Mouse (Mus musculus) CH12.LX (cell line): ENCODE results near the gene Clec4a4. TPM values are rescaled to one million over a fixed set of nuclear protein-coding genes. Genes with fewer than 3 reads are reported as not detected.

Experiments
- DNase-seq: peaks from one replicate; pipeline ENCODE4 v3.0.0-alpha.2; 2013; ENCODE audit errors: extremely low read depth
- H3K27ac ChIP-seq: 2 replicates; pipeline ENCODE4 v1.5.1; 2012; ENCODE audit warnings: low read depth, mild to moderate bottlenecking, control low read depth, moderate library complexity; ENCODE audit not compliant: insufficient read depth
- H3K27me3 ChIP-seq: replicated peaks from 2 replicates; pipeline ENCODE3; 2012; ENCODE audit warnings: inconsistent platforms
- H3K36me3 ChIP-seq, 2 experiments: replicated peaks in 1 of 2; 2 replicates each; pipeline versions ENCODE3 to v1.6.1; 2012; ENCODE audit warnings: inconsistent platforms in 1 of 2, low read length in 1 of 2, mild to moderate bottlenecking in 1 of 2, mixed read lengths in 1 of 2, moderate library complexity in 1 of 2; ENCODE audit not compliant: control insufficient read depth in 1 of 2, insufficient read depth in 1 of 2
- H3K4me1 ChIP-seq, 2 experiments: 2 replicates each; pipeline ENCODE4 v1.6.1; 2012; ENCODE audit warnings: inconsistent platforms in 1 of 2, moderate library complexity in 1 of 2; ENCODE audit not compliant: insufficient read depth in 2 of 2, control insufficient read depth in 1 of 2
- H3K4me2 ChIP-seq: 2 replicates; pipeline ENCODE4 v1.6.1; 2012; ENCODE audit warnings: low read depth, mild to moderate bottlenecking, control low read depth; ENCODE audit not compliant: poor library complexity, insufficient read depth, severe bottlenecking
- H3K4me3 ChIP-seq, 3 experiments: fragments of 150-350 bp in 1 of 3; sonication (generic) in 1 of 3; replicated peaks in 1 of 3; 2 replicates each; pipeline versions ENCODE3 to v1.5.1; 2011 to 2012; ENCODE audit warnings: low read depth in 2 of 3, low read length in 2 of 3, mild to moderate bottlenecking in 2 of 3, moderate library complexity in 2 of 3, control low read depth in 1 of 3, improper control_type of control experiment in 1 of 3, inconsistent platforms in 1 of 3, mixed read lengths in 1 of 3; ENCODE audit not compliant: poor library complexity in 1 of 3
- H3K79me2 ChIP-seq: replicated peaks from 2 replicates; pipeline ENCODE4 v1.6.1; 2012; ENCODE audit warnings: mild to moderate bottlenecking, moderate library complexity; ENCODE audit not compliant: control insufficient read depth, poor library complexity, insufficient read depth, severe bottlenecking; ENCODE audit errors: extremely low read depth
- H3K9ac ChIP-seq: 2 replicates; pipeline ENCODE4 v1.6.1; 2012; ENCODE audit warnings: low read depth, mild to moderate bottlenecking, control low read depth, moderate library complexity; ENCODE audit not compliant: insufficient read depth
- H3K9me3 ChIP-seq: replicated peaks from 2 replicates; pipeline ENCODE3; 2012; ENCODE audit warnings: low read length, inconsistent platforms, mixed read lengths
- BHLHE40 ChIP-seq: IDR thresholded peaks from 2 replicates; pipeline ENCODE4 v1.6.1; 2011; ENCODE audit warnings: mild to moderate bottlenecking, low read depth, low read length, improper control_type of control experiment
- E2F4 ChIP-seq: IDR thresholded peaks from 2 replicates; pipeline ENCODE4 v1.6.1; 2011; ENCODE audit warnings: low read depth, low read length, improper control_type of control experiment; ENCODE audit not compliant: insufficient replicate concordance
- ELF1 ChIP-seq: IDR thresholded peaks from 2 replicates; pipeline ENCODE4 v1.6.1; 2014; ENCODE audit warnings: low read depth, mild to moderate bottlenecking, inconsistent platforms, low read length, improper control_type of control experiment
- ETS1 ChIP-seq: conservative IDR thresholded peaks from 2 replicates; pipeline ENCODE4 v1.6.1; 2012; ENCODE audit warnings: low read depth, mild to moderate bottlenecking, inconsistent platforms, low read length, improper control_type of control experiment, moderate library complexity
- JUND ChIP-seq: conservative IDR thresholded peaks from 2 replicates; pipeline ENCODE4 v1.6.1; 2011; ENCODE audit warnings: low read depth, low read length, improper control_type of control experiment
- KAT2A ChIP-seq: IDR thresholded peaks from 2 replicates; pipeline ENCODE4 v1.6.1; 2012; ENCODE audit warnings: low read length, improper control_type of control experiment, inconsistent platforms; ENCODE audit not compliant: insufficient replicate concordance
- MAX ChIP-seq: IDR thresholded peaks from 2 replicates; pipeline ENCODE4 v1.6.1; 2011; ENCODE audit warnings: low read length, improper control_type of control experiment
- MAZ ChIP-seq: IDR thresholded peaks from 2 replicates; pipeline ENCODE4 v1.6.1; 2012; ENCODE audit warnings: low read depth, mild to moderate bottlenecking, inconsistent platforms, low read length, improper control_type of control experiment, moderate library complexity
- NELFE ChIP-seq: IDR thresholded peaks from 2 replicates; pipeline ENCODE4 v1.6.1; 2011; ENCODE audit warnings: low read depth, low read length, improper control_type of control experiment
- RAD21 ChIP-seq: IDR thresholded peaks from 2 replicates; pipeline ENCODE4 v1.6.1; 2011; ENCODE audit warnings: low read depth, mild to moderate bottlenecking, low read length, improper control_type of control experiment, moderate library complexity
- TCF12 ChIP-seq: IDR thresholded peaks from 2 replicates; pipeline ENCODE4 v1.6.1; 2014; ENCODE audit warnings: low read depth, mild to moderate bottlenecking, inconsistent platforms, low read length, improper control_type of control experiment
- UBTF ChIP-seq: IDR thresholded peaks from 2 replicates; pipeline ENCODE4 v1.6.1; 2012; ENCODE audit warnings: low read depth, mild to moderate bottlenecking, inconsistent platforms, low read length, improper control_type of control experiment, moderate library complexity
- ZMIZ1 ChIP-seq: IDR thresholded peaks from 2 replicates; pipeline ENCODE4 v1.6.1; 2012; ENCODE audit warnings: low read depth, mild to moderate bottlenecking, inconsistent platforms, low read length, improper control_type of control experiment
- dilution Hi-C: fragments of 300-500 bp; cut with MboI; formaldehyde crosslinking; loops from 2 replicates; pipeline ENCODE4 v1.14.3; 2020; ENCODE audit warnings: low sequenced_read_pairs; ENCODE audit not compliant: extremely low pct_unique_long_range_greater_than_20kb, extremely low pct_ligation_motif_present
- in situ Hi-C: fragments of 300-500 bp; cut with MboI; formaldehyde crosslinking; loops from 3 replicates; pipeline ENCODE4 v1.14.3; 2019; ENCODE audit warnings: low sequenced_read_pairs, low pct_ligation_motif_present, low pct_unique_long_range_greater_than_20kb, mixed read lengths
- polyA plus RNA-seq: library from polyadenylated mRNA; unstranded; fragments of >175 nt; gene quantifications from 2 replicates; pipeline ENCODE4 v1.2.1, GENCODE M21; 2012; ENCODE audit warnings: low read depth; ENCODE audit not compliant: insufficient read length
- total RNA-seq, 2 experiments: library from RNA; depleted of rRNA; stranded (reverse); fragments of 300-350 nt in 1 of 2; fragments of >200 nt in 1 of 2; gene quantifications; 2 replicates each; pipeline ENCODE4 v1.2.3; 2012 to 2014

Clec4a4 gene
- total RNA-seq (2012; rRNA removed) = not detected in 2 replicates
- total RNA-seq (2014; rRNA removed) = not detected in 2 replicates
- polyA plus RNA-seq = not detected in 2 replicates

GRCm38 (mm10) chr6:122989876-122990437 is at the start of gene Clec4a4:
Gene Clec4a4 (plus strand): TSS chr6:122990367.
- Histone ChIP-seq H3K79me2 (no peaks in the 10 kb centered on the region), H3K9me3 (no peaks in the 10 kb centered on the region), H3K4me3 (no peak within 1 kb of the TSS), H3K27me3 (peaks cover 4% of the 10 kb centered on the region), H3K36me3 (no peaks in the 10 kb centered on the region), H3K27ac (no peak within 1 kb of the TSS), H3K4me2 (no peak within 1 kb of the TSS), H3K9ac (no peak within 1 kb of the TSS), H3K4me1 (no peaks in the 10 kb centered on the region)
- no peak for TF ChIP-seq E2F4
- TF ChIP-seq RAD21 = no peak
- TF ChIP-seq ELF1 = no peak
- no peak for TF ChIP-seq UBTF
- no peak for TF ChIP-seq BHLHE40
- TF ChIP-seq ETS1 = no peak
- TF ChIP-seq MAX = no peak
- no peak for TF ChIP-seq MAZ
- no peak for TF ChIP-seq NELFE
- TF ChIP-seq JUND = no peak
- TF ChIP-seq KAT2A = no peak
- TF ChIP-seq TCF12 = no peak
- in situ Hi-C loops (no loop called here), dilution Hi-C loops (no loop called here)
- no peak for DNase-seq

DNA sequence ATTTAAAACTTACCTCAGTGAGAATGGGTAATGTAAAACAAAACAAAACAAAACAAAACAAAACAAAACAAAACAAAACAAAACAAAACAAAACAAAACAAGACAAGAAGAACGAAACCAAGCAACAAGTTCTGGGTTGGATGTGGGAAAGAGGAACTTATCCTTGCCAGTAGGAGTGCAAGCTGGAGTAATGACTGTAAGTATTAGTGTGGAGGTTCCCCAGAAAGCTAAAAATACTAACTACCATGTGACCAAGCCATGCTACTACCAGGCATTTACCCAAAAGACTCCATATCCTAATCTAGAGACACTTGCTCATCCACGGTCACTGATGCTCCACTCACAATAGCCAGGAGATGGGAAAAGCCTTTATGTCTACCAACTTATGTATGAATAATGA is 43.4 kb upstream of the Clec4a4 start:
- dilution Hi-C loops (no loop called here), in situ Hi-C loops (no loop called here)
- no peaks in the 10 kb centered on the region for H3K27me3 ChIP-seq
- no peak overlapping the region for H3K27ac ChIP-seq
- H3K9ac ChIP-seq = no peak overlapping the region
- no peak for DNase-seq
- H3K9me3 ChIP-seq = no peaks in the 10 kb centered on the region
- no peaks in the 10 kb centered on the region for H3K36me3 ChIP-seq
- H3K79me2 ChIP-seq = no peaks in the 10 kb centered on the region
- H3K4me2 ChIP-seq = no peak overlapping the region
- no peak for TF ChIP-seq RAD21
- no peak for TF ChIP-seq UBTF
- TF ChIP-seq ZMIZ1 = no peak
- H3K4me3 ChIP-seq = no peak overlapping the region
- H3K4me1 ChIP-seq = peaks cover 0 to 4% of the 10 kb centered on the region in 2 experiments; a peak in 2 of 4 replicates

GRCm38 (mm10) chr6:122952401-122952800 is 37.8 kb upstream of the Clec4a4 start, which contains the start of gene Clec4a3:
Gene Clec4a3 (plus strand): TSS chr6:122952515.
- Histone ChIP-seq H3K27ac (no peak within 1 kb of the TSS), H3K9ac (no peak within 1 kb of the TSS), H3K4me1 (peaks cover 0 to 15% of the 10 kb centered on the region in 2 experiments; a peak in 2 of 4 replicates), H3K4me3 (no peak within 1 kb of the TSS), H3K36me3 (no peaks in the 10 kb centered on the region), H3K9me3 (peaks cover 3% of the 10 kb centered on the region), H3K79me2 (no peaks in the 10 kb centered on the region), H3K4me2 (no peak within 1 kb of the TSS)
- dilution Hi-C loops (no loop called here), in situ Hi-C loops (no loop called here)
- peak; percentile 30 for DNase-seq
- TF ChIP-seq ZMIZ1 = no peak
- TF ChIP-seq, all 38 proteins: peak for 0
- H3K27me3 ChIP-seq = no peaks in the 10 kb centered on the region
